Mouse (Mus musculus) heart, embryonic 11.5 days (tissue): Measurements from ENCODE around the gene Trpm5. TPM values are rescaled to one million over a fixed set of nuclear protein-coding genes. Genes with fewer than 3 reads are reported as not detected.

Experiments
- ATAC-seq: fragments of 200-750 bp; cut with Nextera tagmentation; replicated peaks from 2 replicates; pipeline ENCODE4 v1.8.0; 2017; ENCODE audit warnings: moderate library complexity; ENCODE audit not compliant: insufficient number of reproducible peaks, low FRiP score, low TSS enrichment
- H3K27ac ChIP-seq: fragments of 300-500 bp; sonication (generic); 2 replicates; pipeline ENCODE4 v1.5.1; 2014; ENCODE audit warnings: mild to moderate bottlenecking, low read depth, low read length
- H3K27me3 ChIP-seq: fragments of 300-500 bp; sonication (generic); 2 replicates; pipeline ENCODE4 v1.6.1; 2014; ENCODE audit warnings: mild to moderate bottlenecking, low read length, mixed read lengths; ENCODE audit not compliant: control insufficient read depth, insufficient read depth
- H3K36me3 ChIP-seq: fragments of 300-500 bp; sonication (generic); 2 replicates; pipeline ENCODE4 v1.6.1; 2014; ENCODE audit warnings: mild to moderate bottlenecking, low read length, moderate library complexity, mixed read lengths; ENCODE audit not compliant: control insufficient read depth, insufficient read depth
- H3K4me1 ChIP-seq: fragments of 300-500 bp; sonication (generic); 2 replicates; pipeline ENCODE4 v1.6.1; 2014; ENCODE audit warnings: low read length; ENCODE audit not compliant: control insufficient read depth, insufficient read depth
- H3K4me2 ChIP-seq: fragments of 300-500 bp; sonication (generic); 2 replicates; pipeline ENCODE4 v1.6.1; 2014; ENCODE audit warnings: mild to moderate bottlenecking, moderate library complexity
- H3K4me3 ChIP-seq: fragments of 300-500 bp; sonication (generic); 2 replicates; pipeline ENCODE4 v1.5.1; 2014; ENCODE audit warnings: low read depth, low read length
- H3K9ac ChIP-seq: fragments of 300-500 bp; sonication (generic); 2 replicates; pipeline ENCODE4 v1.6.1; 2014; ENCODE audit warnings: mild to moderate bottlenecking, low read depth, low read length, moderate library complexity
- H3K9me3 ChIP-seq: fragments of 300-500 bp; sonication (generic); replicated peaks from 2 replicates; pipeline ENCODE4 v1.6.1; 2016; ENCODE audit warnings: low read length; ENCODE audit not compliant: control insufficient read depth
- WGBS: fragments of 180-500 bp; shearing (Covaris S2); extraction: QIAGEN DNeasy Blood & Tissue Kit; methylation state at CpG from one replicate; pipeline ENCODE4 v1.1.7; 2014; ENCODE audit not compliant: insufficient replicate concordance; 5-methylcytosine and 5-hydroxymethylcytosine counted together
- polyA plus RNA-seq: library from polyadenylated mRNA; unstranded; fragments of >200 nt; fragmentation: Nextera tagmentation; extraction: Ambion mirVana; gene quantifications from 2 replicates; pipeline ENCODE4 v1.2.1, GENCODE M21; 2014

Trpm5 gene
- 1.2 and 2.4 TPM in 2 replicates for polyA plus RNA-seq

- no peaks in the 10 kb centered on the region; the same call in 1 of the 2 replicates for H3K27me3 ChIP-seq
- H3K4me2 ChIP-seq = no peak within 1 kb of the TSS
- 0 out of 2 replicates have a peak, but pooled peaks have one; percentile 32 for ATAC-seq
- no peaks in the 10 kb centered on the region for H3K4me1 ChIP-seq
- no peak within 1 kb of the TSS for H3K27ac ChIP-seq
- no peak within 1 kb of the TSS for H3K4me3 ChIP-seq
- WGBS = 35% methylated on average over 10 of the region's 10 CpGs
- no peaks in the 10 kb centered on the region for H3K9me3 ChIP-seq
- H3K9ac ChIP-seq = no peak within 1 kb of the TSS
- no peaks in the 10 kb centered on the region for H3K36me3 ChIP-seq
Observed at GRCm38 (mm10) chr7:143094592-143095553, at the start of gene Trpm5. Gene Trpm5, minus strand, starts transcription at chr7:143094642.

GRCm38 (mm10) chr7:143142680-143143079 is 48.2 kb upstream of the Trpm5 start:
- Histone ChIP-seq H3K4me3 (no peak overlapping the region), H3K27ac (no peak overlapping the region), H3K27me3 (peaks cover 4% of the 10 kb centered on the region; the same call in 1 of the 2 replicates), H3K9ac (no peak overlapping the region), H3K4me2 (no peak overlapping the region), H3K9me3 (no peaks in the 10 kb centered on the region), H3K36me3 (no peaks in the 10 kb centered on the region), H3K4me1 (peaks cover 28% of the 10 kb centered on the region)
- WGBS = 75% methylated on average over 2 of the region's 2 CpGs
- no peak for ATAC-seq

GRCm38 (mm10) chr7:143139932-143140331 is 45.5 kb upstream of the Trpm5 start:
- 0 out of 2 replicates have a peak overlapping the region, but pooled peaks have one; percentile 49 for H3K9ac ChIP-seq
- no peaks in the 10 kb centered on the region for H3K27me3 ChIP-seq
- H3K4me3 ChIP-seq = no peak overlapping the region
- H3K9me3 ChIP-seq = no peaks in the 10 kb centered on the region
- 47% methylated on average over 4 of the region's 4 CpGs for WGBS
- peak overlapping the region; percentile 50 for H3K27ac ChIP-seq
- H3K4me2 ChIP-seq = no peak overlapping the region
- H3K36me3 ChIP-seq = no peaks in the 10 kb centered on the region
- no peak for ATAC-seq
- H3K4me1 ChIP-seq = peaks cover 28% of the 10 kb centered on the region

DNA sequence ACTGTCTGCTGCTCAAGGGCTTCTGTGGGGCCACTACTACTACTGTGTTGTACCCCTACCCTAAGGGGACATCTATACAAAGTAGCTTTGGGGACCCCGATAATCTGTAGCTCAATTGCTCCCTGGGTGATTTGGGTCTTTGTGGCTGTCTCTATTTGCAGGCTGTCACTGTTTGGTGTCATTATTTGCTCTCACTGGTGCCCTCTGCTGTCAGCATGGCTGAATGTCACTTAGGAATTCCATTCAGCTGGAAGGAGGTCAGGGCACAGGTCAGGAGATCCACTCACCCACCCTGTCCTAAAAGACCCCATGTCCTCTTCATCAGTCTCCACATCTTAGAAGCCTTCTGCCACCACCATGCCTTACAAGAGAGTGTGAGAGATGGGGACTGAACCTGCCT is 44.3 kb upstream of the Trpm5 start:
- Histone ChIP-seq H3K27ac (no peak overlapping the region), H3K27me3 (no peaks in the 10 kb centered on the region), H3K4me3 (no peak overlapping the region), H3K4me2 (no peak overlapping the region), H3K36me3 (no peaks in the 10 kb centered on the region), H3K9ac (no peak overlapping the region), H3K4me1 (peaks cover 28% of the 10 kb centered on the region), H3K9me3 (no peaks in the 10 kb centered on the region)
- WGBS = 31% methylated on average over 1 of the region's 1 CpGs
- no peak for ATAC-seq

- Histone ChIP-seq H3K9ac (no peak overlapping the region), H3K36me3 (no peaks in the 10 kb centered on the region), H3K27me3 (no peaks in the 10 kb centered on the region), H3K4me2 (no peak overlapping the region), H3K9me3 (no peaks in the 10 kb centered on the region), H3K27ac (no peak overlapping the region), H3K4me1 (peaks cover 28% of the 10 kb centered on the region), H3K4me3 (no peak overlapping the region)
- 49% methylated on average over 5 of the region's 5 CpGs for WGBS
- ATAC-seq = no peak
Observed at GRCm38 (mm10) chr7:143136561-143136960, 42.1 kb upstream of the Trpm5 start.

DNA sequence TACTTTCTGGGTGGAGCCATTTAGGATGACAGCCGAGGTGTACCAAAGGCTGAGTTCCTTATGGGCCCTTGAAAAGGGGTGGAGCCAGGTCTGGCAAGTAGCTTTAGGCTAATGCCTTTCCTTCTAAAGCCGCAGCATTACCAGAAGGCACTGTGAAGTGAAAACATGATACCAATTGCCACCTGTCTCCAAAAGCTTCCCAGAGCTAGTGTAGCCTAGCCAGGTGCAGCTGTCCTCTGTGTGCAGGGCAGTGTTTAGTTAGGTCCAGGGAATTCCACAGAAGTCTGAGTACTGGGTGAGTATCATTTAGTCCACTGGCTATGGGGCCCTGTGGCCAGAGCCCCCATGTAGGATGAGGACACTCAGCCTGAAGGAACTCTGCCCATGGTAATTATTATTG is 41.7 kb upstream of the Trpm5 start:
- H3K4me3 ChIP-seq = no peak overlapping the region
- H3K9me3 ChIP-seq = no peaks in the 10 kb centered on the region
- H3K4me1 ChIP-seq = peaks cover 30% of the 10 kb centered on the region
- 61% methylated on average over 2 of the region's 2 CpGs for WGBS
- H3K36me3 ChIP-seq = no peaks in the 10 kb centered on the region
- ATAC-seq = no peak
- no peak overlapping the region for H3K9ac ChIP-seq
- no peak overlapping the region for H3K27ac ChIP-seq
- no peak overlapping the region for H3K4me2 ChIP-seq
- H3K27me3 ChIP-seq = no peaks in the 10 kb centered on the region

DNA sequence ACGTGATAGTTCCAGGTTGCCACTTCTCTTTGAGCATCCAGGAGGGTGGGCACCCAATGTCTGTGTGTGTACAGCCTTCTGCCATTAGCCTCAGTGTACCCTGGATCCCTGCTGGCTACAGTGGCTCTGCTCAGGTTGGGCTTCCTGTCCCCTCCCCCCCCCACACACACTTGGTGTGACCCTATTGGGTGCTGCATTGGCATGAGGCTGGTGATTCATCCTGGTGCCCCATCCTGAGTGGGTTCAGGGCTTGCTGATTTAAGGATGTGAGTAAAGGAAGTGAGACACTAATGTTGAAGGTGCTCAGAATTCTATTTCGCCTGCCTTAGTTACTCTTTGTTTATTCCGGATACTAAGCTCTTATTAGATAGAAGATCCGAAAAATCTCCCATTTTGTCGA is 38.4 kb upstream of the Trpm5 start:
- H3K4me2 ChIP-seq = no peak overlapping the region
- H3K36me3 ChIP-seq = no peaks in the 10 kb centered on the region
- H3K4me3 ChIP-seq = no peak overlapping the region
- no peaks in the 10 kb centered on the region for H3K27me3 ChIP-seq
- peaks cover 13% of the 10 kb centered on the region for H3K4me1 ChIP-seq
- ATAC-seq = no peak
- H3K27ac ChIP-seq = no peak overlapping the region
- WGBS = 76% methylated on average over 5 of the region's 5 CpGs
- H3K9me3 ChIP-seq = no peaks in the 10 kb centered on the region
- no peak overlapping the region for H3K9ac ChIP-seq

GRCm38 (mm10) chr7:143124902-143125301 is 30.5 kb upstream of the Trpm5 start:
- Histone ChIP-seq H3K4me2 (peak overlapping the region; percentile 35; the same call in 1 of the 2 replicates), H3K27ac (peak overlapping the region; percentile 91), H3K36me3 (no peaks in the 10 kb centered on the region), H3K9me3 (no peaks in the 10 kb centered on the region), H3K9ac (peak overlapping the region; percentile 62), H3K4me3 (no peak overlapping the region), H3K27me3 (no peaks in the 10 kb centered on the region; the same call in 1 of the 2 replicates), H3K4me1 (peaks cover 47% of the 10 kb centered on the region)
- 77% methylated on average over 3 of the region's 3 CpGs for WGBS
- ATAC-seq = no peak
